Mouse (Mus musculus) E14TG2a.4 (cell line): ENCODE data around the gene Ctbp2.

ENCODE experiments used
- CTCF ChIP-seq: conservative IDR thresholded peaks from 2 replicates; pipeline ENCODE4 v1.5.1; 2014; ENCODE audit warnings: low read length
- NANOG ChIP-seq: IDR thresholded peaks from 2 replicates; pipeline ENCODE4 v1.6.1; 2014; ENCODE audit warnings: borderline replicate concordance, low read length, mixed read lengths

DNA sequence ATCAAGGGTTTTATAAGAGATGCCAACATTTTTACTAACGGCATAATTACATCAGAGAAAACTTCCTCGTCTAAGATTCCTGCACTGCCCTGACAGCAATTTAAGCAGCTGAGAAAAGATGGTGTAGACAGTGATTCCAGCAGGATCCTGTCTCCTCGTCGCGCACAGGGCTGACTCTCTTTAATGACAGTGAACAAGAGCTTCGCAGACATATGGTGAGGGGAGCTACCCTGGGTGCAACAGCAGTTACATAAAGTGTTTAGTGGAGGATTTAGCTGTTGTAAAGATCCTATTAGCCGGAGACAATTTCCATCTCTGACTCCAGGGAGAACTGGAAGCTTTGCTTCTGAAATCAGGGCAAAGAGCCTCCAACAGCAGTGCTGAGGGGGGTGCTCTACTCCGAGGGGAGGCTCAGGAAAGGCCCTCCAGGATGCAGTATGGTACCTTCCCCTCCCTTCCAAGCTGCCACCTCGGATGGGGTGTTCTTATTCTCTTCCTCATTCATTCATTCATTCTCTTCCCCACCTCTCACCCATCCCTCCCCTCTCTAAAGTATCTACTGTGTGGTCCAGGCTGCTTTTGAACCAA, 64.5 kb downstream of the Ctbp2 start:
- TF ChIP-seq CTCF, result no peak
- TF ChIP-seq NANOG, result no peak
